Mouse (Mus musculus): ENCODE results near the gene Tbx3.

Tbx3 gene

DNA sequence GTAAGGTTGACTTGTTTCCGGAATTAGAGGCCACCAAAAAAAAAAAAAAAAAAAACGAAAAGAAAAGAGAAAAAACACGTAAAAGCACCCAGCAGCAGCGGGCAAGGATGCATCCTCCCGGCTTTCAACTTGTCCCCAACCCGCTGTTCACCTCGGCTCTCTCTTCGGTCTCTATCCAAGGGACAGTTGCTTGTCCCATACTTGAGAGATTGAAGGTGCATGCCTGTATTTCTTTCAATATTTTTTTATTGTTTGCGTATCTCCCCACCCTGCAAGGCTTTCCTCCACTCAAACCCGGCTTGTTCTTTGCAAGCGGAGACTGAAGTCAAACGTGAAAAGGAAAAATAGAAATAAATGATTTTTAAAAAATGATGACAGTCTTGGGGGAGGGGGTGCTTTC lies 7.7 kb upstream of the Tbx3 start:
- no peak for DNase-seq

DNA sequence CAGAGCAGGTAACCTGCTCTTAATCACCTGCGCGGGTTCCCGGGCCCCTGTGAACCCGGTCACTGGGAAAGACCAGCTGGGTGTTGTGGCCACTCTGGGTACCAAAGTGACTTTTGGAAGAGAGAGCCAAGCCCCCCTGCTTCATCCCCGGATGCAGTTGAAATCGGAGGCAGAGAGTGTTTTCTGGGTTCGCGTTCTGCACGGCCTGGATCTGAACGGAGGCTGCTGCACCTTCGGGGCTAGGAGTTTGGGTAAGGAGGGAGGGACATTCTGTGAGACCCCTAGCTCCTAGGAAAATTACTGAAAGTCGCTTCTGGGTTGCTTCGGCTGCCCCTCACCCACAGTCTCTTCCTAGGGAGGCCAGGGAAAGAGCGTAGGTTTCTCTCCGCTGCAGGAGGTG lies 7.2 kb upstream of the Tbx3 start:
- DNase-seq, result no peak

DNA sequence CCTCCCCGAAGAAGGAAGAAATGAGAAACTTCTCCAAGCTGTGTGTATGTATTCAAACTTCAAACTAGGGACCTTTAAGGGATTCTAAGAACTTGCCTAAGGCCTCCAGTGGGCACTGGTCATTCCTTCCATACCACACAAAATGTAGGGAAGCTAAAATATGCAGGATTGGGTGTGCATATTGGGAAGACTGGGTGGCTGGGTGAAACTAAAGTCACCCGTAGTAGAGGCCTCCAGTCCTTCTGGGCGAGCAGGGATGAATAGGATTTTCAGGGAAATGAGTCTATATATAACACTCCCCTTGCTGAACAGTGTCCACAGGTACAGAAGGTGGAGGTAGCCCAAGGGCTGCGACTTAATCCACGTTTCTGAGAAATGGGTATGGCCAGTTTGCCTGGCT lies 6.7 kb upstream of the Tbx3 start:
- no peak for DNase-seq

DNA sequence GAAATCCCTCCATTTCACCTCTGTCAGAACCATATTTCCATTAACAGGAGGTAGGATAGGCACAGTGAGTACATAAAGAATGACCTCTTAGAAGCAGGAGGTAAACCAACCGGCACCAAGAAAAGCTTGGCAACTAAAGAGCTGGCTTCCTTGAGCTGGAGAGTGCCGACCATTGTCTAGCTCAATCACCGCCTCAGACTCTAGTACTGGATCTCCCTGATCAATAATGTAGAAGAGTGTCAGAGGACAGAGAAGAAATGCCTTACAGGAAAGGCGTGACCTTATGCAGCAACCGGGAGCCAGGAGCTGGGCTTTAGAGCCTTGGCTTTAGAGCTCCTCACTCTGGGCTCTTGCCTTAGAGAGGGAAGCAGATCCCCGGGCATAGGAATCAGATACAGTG lies 4.7 kb upstream of the Tbx3 start:
- DNase-seq, result no peak

DNA sequence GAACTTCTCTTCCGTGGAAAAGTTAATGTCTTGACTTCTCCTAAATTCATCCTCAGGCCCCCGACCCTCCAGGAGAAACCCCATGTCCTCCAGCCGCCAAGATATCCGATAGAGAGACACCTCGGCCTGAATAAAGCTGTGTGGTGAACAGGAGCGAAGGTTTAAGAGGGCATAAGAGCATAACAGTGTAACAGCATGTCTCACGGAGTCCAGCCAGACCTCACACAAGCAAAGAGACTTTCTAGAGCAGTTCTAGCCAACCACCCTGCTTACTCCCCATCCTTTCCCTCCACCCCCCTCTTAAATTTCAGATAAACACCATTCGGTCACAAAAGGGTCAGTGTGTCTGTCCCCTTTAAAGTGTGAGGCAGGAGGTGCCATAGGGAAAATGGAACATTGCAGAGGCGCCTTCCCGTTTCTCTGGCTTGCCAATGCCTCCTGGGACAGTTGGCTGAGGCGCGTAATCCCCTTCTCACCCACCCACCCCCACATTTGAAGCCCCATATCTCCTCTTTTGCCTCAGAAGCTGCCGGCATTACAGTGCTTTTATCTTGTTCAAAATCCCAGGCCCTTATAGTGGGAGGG lies 3.0 kb upstream of the Tbx3 start:
- DNase-seq, result no peak

DNA sequence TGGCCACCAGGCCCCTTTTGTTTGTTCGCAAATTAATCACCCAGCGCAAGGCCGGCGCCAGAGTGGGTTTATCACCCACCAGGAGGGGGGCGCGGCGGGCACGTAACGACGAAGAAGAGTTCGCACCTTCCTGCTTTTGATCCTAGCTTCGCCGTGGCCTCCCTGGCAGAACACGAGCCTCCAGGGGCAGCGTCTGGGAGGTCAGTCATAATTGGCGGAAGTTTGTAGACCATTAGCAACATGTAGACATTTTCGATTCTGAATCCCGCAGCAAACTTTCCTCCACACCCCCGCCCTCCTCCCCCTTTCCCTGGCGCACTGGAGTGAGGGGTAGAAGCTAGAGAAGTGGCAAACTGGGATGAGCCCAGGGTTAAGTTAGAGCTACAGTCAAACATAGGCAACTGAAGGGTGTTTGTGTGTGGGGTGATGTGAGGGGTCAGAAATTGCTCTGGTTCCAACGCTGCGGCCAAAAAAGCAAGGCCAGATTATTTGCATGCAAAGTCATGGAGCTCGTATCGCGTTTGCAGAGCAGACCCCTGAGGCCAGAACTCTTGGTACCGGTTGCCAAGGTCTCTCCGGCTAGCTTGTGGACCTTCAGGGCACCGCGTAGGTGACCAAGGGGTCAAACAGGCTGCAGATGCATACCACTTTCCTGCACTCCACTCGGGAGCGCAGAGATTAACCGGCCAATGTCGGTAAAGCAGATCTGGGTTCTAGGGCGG lies 2.1 kb upstream of the Tbx3 start:
- no peak for DNase-seq

DNA sequence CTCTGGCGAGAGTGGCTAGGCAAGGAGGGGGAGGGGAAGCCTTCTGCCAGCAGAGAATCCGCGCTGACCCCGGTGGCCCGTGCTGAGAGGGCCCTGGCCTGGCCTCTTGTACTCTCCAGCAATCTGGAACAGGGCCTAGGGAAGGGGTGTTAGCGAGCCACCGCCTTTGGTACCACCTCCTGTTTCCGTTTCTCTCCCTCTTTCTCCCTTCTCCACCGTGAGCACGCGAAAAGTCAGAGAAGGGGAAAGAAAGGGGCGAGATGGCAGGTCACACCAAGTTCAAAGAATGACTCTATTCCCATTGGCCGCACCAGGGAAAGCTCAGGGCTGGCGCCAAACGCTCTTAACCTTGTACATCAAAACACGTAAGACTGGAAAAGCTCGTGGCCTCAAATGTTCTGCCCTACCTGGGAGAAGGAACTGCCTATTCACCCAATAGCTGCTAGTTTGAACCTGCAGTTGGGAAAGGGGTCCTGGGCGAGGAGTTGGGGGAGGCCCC lies 1.5 kb upstream of the Tbx3 start:
- DNase-seq, result no peak

DNA sequence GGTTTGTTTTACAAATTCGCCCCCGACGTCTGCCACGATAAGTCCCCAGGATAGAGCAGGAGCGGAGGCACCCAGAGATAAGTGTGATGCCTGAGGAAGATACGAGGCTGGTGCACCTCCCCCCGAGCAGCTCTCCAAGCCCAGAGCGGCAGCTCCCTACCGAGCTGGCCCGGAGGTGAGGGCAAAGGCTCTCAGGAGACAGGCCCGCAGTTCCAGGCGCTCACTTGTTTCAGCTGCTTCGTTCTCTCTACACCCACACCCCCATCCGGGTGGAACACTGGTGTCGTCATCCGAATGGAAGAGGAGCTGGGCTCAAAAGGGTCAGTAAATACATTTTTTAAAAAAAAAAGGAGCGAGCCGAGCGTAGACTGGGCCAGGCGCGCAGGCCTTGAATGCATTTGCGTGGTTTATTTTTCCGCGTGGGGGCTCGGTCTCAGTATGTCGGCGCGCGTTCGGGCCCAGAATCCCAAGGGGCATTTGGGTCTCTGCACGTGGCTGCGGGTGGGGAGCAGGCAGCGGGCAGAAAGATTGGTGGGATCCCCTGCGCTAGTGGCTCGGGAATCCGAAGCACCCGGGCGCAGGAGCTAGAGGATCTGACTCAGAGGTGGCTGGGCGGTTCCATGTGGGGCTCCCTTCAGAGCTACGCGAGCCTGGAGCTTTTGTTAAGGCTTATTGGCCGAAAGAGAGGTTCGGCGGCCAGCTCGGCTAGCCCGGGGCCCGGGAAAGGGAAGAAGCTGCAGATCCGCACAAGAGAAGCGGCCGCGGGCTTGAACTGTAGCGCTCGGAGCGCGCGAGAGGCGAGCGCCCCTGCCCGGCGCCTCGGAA lies 516 bp upstream of the Tbx3 start:
- DNase-seq, result no peak

DNA sequence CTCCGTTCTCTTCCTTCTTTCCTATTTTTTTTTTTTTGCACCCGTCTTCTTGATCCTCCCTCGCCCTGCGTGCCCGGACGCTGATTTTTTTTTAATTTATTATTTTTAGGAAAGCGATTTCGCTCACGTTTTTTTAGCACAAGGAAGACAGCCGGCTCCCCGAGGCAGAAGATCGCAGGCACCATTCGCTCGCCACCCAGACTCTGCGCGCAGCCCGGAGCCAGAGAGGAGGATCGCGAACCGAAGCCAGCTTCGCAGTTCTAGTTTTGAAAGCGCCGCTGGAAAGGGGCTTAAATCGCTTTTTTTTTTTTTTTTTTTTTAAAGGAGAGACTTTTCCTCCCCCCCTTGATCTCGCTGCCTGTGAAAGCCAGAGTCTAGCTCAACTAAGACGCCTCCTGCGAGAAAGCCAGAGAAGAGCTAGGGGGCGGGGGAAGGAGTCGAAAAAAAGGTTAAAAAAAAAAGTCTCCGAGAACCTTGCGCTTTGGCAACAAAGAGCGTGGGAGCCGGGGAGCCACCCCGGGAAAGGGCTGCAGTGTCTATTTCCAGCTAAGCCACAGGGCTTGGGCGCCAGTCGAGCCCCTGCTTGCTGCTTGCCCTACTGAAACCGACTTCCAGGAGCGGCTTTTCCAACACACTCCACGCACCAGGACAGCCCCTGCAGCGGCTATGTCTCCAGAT lies 794 bp downstream of the Tbx3 start:
- DNase-seq, result no peak

DNA sequence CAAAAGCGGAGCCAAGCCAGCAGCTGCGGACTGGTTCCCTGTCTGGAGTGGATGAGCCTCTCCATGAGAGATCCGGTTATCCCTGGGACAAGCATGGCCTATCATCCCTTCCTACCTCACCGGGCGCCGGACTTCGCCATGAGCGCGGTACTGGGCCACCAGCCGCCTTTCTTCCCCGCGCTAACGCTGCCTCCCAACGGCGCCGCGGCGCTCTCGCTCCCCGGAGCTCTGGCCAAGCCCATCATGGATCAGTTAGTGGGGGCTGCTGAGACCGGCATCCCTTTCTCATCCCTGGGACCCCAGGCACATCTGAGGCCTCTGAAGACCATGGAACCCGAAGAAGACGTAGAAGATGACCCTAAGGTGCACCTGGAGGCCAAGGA lies 1.5 kb downstream of the Tbx3 start:
- DNase-seq, result no peak

DNA sequence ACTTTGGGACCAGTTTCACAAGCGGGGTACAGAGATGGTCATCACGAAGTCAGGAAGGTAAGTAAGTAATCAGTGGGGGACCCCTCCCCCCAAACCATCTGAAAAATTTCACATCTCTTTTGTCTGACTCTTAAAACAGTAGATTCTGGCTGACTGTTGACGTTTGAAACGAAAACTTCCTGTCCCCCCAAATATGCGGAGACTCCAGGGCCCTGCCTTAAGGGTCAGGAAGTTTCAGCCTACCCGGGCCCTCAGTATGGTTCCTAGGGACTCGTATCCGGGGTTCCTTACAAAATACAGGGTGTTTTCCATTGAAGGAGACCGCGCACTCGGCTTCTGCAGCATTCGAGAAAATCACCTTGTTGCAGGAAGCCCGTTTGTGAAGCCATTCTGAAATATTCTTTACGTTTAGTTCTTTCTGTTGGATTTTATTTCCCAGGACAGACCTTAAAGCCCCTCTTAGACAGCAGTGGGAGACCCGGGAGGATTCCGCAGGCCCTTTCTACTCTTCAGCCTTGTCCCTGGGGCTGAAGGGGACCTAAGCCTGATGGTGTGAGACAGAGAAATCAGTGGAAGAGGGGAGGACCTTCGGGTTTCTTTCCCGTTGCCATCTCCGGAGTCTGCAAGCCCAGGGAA lies 2.0 kb downstream of the Tbx3 start:
- no peak for DNase-seq

DNA sequence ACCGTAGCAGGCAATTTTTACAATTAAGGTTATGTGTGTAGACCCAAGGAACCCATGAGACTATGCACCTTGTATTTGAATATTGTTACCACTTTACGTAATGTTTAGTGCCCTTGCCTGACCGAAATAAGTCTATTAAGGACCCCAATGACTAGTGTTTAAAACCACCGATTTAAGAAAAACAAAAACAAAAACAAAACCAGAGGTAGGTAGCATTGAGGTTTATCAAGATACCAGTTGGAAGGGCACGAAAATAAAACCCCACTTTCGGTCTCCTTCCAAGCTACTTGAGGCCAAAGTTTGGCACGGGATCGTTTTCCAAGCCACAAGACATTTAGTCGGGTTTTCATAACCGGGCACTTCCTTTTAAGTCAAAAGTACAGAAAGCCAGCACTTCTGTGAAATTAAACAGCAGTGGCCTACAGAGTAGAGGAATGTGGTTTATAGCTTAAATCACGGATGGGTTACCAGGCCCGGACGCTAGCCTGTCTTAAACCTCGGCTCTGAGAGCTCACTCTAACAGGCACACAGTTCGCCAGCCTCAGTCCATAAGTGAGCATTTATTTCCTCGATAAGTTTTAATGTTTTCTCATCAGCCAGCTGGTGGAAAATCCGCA lies 2.6 kb downstream of the Tbx3 start:
- DNase-seq, result no peak

DNA sequence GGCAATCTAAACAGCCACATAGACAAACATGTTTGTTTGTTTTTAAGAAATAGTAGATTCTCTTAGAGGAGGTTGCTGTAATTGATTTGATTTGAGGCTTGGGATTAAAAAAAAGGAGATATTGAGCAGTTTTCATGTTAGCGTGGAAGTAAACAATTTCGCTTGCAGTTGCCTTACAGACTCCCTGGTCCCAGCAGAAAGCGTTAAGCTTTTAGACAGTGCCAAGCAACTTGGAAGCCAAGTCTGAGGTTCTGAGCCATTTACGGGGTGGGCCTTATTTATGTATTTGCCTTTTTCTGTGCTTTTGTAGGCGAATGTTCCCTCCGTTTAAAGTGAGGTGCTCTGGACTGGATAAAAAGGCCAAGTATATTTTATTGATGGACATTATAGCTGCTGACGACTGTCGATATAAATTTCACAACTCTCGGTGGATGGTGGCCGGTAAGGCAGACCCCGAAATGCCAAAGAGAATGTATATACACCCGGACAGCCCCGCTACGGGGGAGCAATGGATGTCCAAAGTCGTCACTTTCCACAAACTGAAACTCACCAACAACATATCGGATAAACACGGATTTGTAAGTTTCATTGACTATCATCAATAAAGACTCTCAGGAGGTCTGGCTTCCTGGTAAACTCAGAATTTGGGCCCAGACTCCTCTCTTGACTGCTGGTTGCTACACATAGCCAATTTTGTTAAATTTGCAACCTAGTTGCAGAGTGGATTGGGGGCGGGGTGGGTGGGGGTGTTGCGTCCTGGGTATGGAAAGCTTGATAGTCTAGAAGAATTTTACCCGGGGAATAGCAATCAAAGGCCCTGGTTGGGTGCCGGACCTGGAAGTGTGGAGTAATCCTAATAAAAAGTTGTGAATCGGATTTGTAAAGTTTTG lies 3.5 kb downstream of the Tbx3 start:
- no peak for DNase-seq

DNA sequence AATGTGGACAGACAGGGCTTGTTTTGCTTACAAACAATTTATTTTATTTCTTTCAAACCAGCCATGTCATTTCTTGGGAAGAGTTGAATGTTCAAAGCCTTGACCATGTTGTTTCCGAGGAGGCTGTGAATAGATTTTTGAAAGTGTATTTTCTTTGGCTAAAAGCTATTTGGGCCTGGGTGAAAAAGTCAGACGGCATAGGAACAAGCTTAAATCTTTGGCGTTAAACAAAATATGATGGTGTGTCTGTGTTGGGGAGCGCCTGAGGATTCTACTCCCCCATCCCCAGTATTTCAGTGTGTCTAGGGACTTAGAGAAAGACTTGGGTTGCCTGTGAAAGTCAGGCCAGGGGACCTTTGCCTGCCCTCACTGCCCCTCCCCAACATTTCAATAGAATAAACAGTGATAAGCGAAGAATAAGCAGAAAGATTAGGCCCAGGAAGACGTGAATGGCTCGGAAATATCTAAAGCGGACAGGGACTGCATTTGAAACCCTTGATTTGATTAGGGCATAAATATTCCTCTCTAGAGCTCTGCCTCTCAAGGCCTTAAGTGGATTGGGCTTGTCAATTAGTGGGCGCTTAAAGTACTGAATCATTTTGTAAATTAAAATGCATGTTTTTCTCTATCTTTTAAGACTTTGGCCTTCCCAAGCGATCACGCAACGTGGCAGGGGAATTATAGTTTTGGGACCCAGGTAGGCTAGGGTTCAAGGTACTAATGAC lies 4.3 kb downstream of the Tbx3 start:
- no peak for DNase-seq

DNA sequence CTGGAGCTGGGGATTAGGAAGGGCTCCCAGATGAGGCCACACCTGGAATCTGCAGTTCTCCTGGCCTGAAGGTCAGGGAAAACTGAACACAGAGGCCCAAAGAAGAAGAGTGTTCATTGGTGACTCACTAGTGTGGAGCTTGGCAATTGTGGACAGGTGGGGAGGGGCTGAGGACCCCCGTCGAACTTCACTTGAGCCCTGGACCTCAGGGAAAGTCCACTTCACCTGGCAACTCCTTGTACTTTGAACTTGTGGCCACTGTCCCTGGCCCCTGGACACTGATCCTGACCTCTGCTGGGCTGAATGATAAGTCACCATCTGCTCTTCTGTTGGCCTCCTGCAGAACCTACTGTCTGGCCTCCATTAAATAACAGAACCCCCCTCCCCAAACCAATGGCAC lies 5.8 kb downstream of the Tbx3 start:
- no peak for DNase-seq

DNA sequence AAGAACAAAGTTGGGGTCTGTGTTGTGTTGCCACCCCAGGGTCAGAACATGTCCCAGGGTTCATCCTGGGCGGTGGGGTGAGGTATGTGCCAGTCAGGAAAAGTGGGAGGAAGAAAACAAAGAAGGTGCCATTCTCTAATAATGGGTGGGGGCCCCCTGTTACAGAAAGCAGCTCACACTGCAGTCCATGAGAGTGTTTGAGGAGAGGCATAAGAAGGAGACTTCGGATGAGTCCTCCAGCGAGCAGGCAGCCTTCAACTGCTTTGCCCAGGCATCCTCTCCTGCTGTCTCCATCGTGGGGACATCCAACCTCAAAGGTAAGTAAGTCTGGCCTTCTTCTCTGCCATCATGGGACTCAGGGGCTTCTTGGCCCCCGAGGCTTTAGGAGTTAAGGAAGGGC lies 8.0 kb downstream of the Tbx3 start:
- DNase-seq, result no peak

DNA sequence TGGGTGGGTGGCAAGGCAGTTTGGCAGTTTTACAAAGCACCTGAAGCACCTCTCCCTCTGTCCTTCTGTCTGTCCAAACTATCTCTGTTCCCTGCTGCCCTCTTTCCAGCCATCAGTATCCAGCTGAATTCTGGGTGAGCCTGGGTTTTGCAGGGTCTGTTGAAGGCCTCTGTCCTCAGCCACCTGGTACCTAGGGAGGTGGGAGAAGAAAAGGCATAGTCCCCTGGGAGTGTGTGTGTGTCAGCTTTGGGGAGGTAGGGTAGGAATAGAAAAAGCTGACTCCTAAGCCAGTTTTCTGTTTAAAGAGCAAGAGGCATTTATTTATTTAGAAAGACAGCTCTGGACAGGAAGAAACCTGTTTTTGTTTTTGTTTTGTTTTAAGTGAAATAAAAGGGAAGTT lies 8.6 kb downstream of the Tbx3 start:
- no peak for DNase-seq

DNA sequence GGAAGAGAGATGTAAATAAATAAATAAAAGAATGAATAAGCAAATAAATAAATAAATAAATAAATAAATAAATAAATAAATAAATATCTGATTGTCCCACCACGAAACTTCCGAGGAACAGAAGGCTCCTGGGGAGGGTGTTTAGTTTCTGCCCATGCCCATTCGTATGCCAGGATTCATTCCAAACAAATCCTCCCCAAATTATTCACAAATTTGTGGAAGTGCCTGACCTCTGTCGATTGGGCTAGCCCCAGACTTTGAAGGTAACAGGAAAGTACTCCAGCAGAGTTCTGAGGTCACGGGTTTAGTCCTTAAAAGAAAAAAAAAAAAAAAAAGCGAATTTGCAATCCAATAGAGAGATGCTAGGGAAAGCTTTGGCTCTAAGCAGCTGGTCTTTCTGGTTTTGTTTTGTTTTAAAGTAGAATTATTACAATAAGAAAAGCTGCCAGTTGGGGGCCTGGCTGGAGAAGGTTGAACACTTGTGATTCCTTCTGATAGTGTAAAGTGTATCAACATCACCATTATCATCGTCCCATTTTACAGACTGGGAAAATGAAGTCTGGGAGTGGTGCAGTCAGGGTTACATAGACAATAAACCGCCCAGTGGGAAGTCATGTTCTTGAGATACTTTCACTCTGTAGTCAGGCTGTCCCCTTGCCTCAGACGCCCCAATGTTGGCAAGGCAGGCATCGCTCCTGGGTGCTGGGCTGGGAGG lies 9.3 kb downstream of the Tbx3 start:
- DNase-seq, result no peak

DNA sequence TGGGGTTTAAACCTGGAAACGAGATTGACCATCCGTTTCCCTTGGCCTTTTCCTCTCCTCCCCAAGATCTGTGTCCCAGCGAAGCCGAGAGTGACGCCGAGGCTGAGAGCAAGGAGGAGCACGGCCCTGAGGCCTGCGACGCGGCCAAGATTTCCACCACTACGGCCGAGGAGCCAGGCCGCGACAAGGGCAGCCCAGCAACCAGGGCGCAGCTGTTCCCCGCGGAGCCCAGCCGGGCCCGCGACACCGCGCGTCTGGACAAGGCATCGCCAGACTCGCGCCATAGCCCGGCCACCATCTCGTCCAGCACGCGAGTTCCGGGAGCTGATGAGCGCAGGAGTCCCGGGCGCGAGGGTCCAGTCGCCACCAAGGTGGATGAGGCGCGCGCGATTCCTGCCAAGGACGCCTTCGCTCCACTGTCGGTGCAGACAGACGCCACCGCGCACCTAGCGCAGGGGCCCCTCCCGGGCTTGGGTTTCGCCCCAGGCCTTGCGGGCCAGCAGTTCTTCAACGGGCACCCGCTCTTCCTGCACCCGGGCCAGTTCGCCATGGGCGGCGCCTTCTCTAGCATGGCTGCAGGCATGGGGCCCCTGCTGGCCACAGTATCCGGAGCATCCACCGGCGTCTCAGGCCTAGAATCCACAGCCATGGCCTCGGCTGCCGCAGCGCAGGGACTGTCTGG lies 10.0 kb downstream of the Tbx3 start:
- DNase-seq, result no peak

Data from layer of hippocampus, adult 9-11 months (tissue).